22 mouse cellular contexts compared by ENCODE assay signal in the genomic region with DNA sequence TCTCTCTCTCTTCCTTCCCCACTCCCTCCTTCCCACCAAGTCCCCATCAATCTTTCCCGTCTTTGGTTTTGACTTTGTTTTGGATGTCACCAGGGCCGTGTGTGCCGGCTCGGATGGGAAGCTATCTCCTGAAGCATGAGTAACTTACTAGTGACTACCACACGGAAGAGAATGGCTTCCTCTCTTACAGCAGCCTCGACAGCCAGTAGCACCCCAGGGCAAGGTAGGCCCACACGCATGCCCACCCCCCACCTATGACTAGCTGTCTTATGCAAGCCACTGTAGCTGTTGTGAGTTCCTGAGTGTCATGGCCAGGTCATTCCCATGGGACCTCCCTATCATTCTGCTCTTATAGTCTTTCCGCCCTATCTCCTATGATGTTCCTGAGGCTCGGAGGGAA. TPM values are rescaled to one million over a fixed set of nuclear protein-coding genes. Genes with fewer than 3 reads are reported as not detected.
DNase-seq lines count a peak whose midpoint lies in the region; ATAC-seq and TF ChIP-seq lines count a peak whose summit lies in the region.
"Had no signal": no experiment of that assay in that cellular context is flagged by ENCODE, and none has a peak within 500 bp of the region (broad histone marks: within the 10 kb centered on the region; RNA-seq: fewer than 3 reads in every experiment).

No protein-coding gene starts in this region.

- no peak overlapping the region for H3K9ac ChIP-seq in midbrain, embryonic 11.5 days (ENCODE audit: low read length)
- H3K9ac ChIP-seq in midbrain, embryonic 14.5 days (replicated peaks; ENCODE audit: low read length): no peak overlapping the region
- no peak overlapping the region for H3K9ac ChIP-seq in stomach, postnatal 0 days (ENCODE audit: low read length)

- H3K79me2 ChIP-seq in myocyte (ENCODE audit: control insufficient read depth, insufficient read depth): peaks cover 2% of the 10 kb centered on the region

- no peaks in the 10 kb centered on the region for H3K9me3 ChIP-seq in midbrain, embryonic 11.5 days (ENCODE audit: control insufficient read depth, low read length)
- H3K9me3 ChIP-seq in midbrain, embryonic 14.5 days (ENCODE audit: control insufficient read depth, low read length): no peaks in the 10 kb centered on the region
- no peaks in the 10 kb centered on the region for H3K9me3 ChIP-seq in stomach, postnatal 0 days (ENCODE audit: control insufficient read depth, low read length)
- H3K9me3 ChIP-seq: G1E had no signal

- TF ChIP-seq EP300 in stomach, postnatal 0 days (optimal IDR thresholded peaks at IDR 0.05): no peak

- TF ChIP-seq CTCF in stomach, postnatal 0 days (IDR thresholded peaks at IDR 0.05; ENCODE audit: low read depth): no peak

- 95% methylated on average over 9 of the region's 9 CpGs for WGBS in midbrain, embryonic 11.5 days
- WGBS in midbrain, embryonic 14.5 days: 95% methylated on average over 9 of the region's 9 CpGs
- WGBS in stomach, postnatal 0 days: 61% methylated on average over 9 of the region's 9 CpGs

- no peaks in the 10 kb centered on the region; the same call in 1 of the 2 replicates for H3K36me3 ChIP-seq in midbrain, embryonic 11.5 days (ENCODE audit: control insufficient read depth, insufficient read depth, low read length)
- peaks cover 18% of the 10 kb centered on the region for H3K36me3 ChIP-seq in midbrain, embryonic 14.5 days (ENCODE audit: control insufficient read depth, insufficient read depth, low read length)
- peaks cover 36% of the 10 kb centered on the region for H3K36me3 ChIP-seq in myocyte (ENCODE audit: control insufficient read depth, insufficient read depth)
- no peaks in the 10 kb centered on the region for H3K36me3 ChIP-seq in stomach, postnatal 0 days (ENCODE audit: control insufficient read depth, insufficient read depth, low read length)

- H3K4me1 ChIP-seq in midbrain, embryonic 11.5 days (ENCODE audit: control insufficient read depth, insufficient read depth, low read length): no peaks in the 10 kb centered on the region
- no peaks in the 10 kb centered on the region for H3K4me1 ChIP-seq in midbrain, embryonic 14.5 days (ENCODE audit: control insufficient read depth, insufficient read depth, low read length)
- no peaks in the 10 kb centered on the region for H3K4me1 ChIP-seq in stomach, postnatal 0 days (replicated peaks; ENCODE audit: control insufficient read depth, insufficient read depth)

- peak; percentile 88 for DNase-seq in heart, adult 11 months
- no peak for DNase-seq in heart, postnatal 25 days (ENCODE audit: low spot score)
- peak; percentile 54 for DNase-seq in midbrain, embryonic 11.5 days (ENCODE audit: low spot score, missing footprints)
- no peak for DNase-seq in midbrain, embryonic 14.5 days
- no peak for DNase-seq in stomach, postnatal 0 days (ENCODE audit: low spot score)
- no peak for DNase-seq in layer of hippocampus, postnatal 14 days (ENCODE audit: low spot score in 2 of 2)
- no peak for DNase-seq in adrenal gland, postnatal 36 days
- DNase-seq: adrenal gland, adult 2 months; adrenal gland, adult 8-10 months; adrenal gland, postnatal 10 days; adrenal gland, postnatal 14 days; adrenal gland, postnatal 25 days; B cell, adult 2 months; cerebellum, adult 11 months; cerebellum, adult 11-12 months; cerebellum, adult 18-20 months had no signal

- no peak for ATAC-seq in midbrain, embryonic 11.5 days (ENCODE audit: low FRiP score)
- no peak for ATAC-seq in midbrain, embryonic 14.5 days (ENCODE audit: low FRiP score, low TSS enrichment)
- no peak for ATAC-seq in stomach, postnatal 0 days (ENCODE audit: low FRiP score, low TSS enrichment)
- ATAC-seq: activated CD4-positive, CD25-positive, alpha-beta regulatory T cell, adult 4 months; CD4-positive, CD25-positive, alpha-beta regulatory T cell, adult 4 months; Patski had no signal

- H3K4me3 ChIP-seq in midbrain, embryonic 11.5 days (ENCODE audit: low read depth, low read length): no peak overlapping the region
- H3K4me3 ChIP-seq in midbrain, embryonic 14.5 days (replicated peaks; ENCODE audit: low read depth, low read length): no peak overlapping the region
- H3K4me3 ChIP-seq in myocyte: no peak overlapping the region
- no peak overlapping the region for H3K4me3 ChIP-seq in stomach, postnatal 0 days (ENCODE audit: low read depth, low read length)

- H3ac ChIP-seq in myocyte (ENCODE audit: control insufficient read depth, insufficient read length): no peak overlapping the region

- H3K4me2 ChIP-seq in midbrain, embryonic 11.5 days: no peak overlapping the region
- no peak overlapping the region for H3K4me2 ChIP-seq in midbrain, embryonic 14.5 days (ENCODE audit: low read length)
- no peak overlapping the region for H3K4me2 ChIP-seq in myocyte (ENCODE audit: low read depth)
- H3K4me2 ChIP-seq in stomach, postnatal 0 days (replicated peaks; ENCODE audit: low read depth): no peak overlapping the region

- no peak for TF ChIP-seq POLR2A in myocyte (IDR thresholded peaks at IDR 0.05; ENCODE audit: insufficient read length, low read depth)

- intact Hi-C loops in heart, postnatal 25 days (cut with DNase I): no loop called here

- H3K27me3 ChIP-seq in midbrain, embryonic 11.5 days (ENCODE audit: control insufficient read depth, insufficient read depth, low read length): no peaks in the 10 kb centered on the region
- H3K27me3 ChIP-seq in midbrain, embryonic 14.5 days (ENCODE audit: control insufficient read depth, insufficient read depth, low read length): no peaks in the 10 kb centered on the region
- H3K27me3 ChIP-seq in myocyte (ENCODE audit: control insufficient read depth, insufficient read depth, insufficient read length): no peaks in the 10 kb centered on the region
- H3K27me3 ChIP-seq in stomach, postnatal 0 days (ENCODE audit: control insufficient read depth, insufficient read depth, low read length): no peaks in the 10 kb centered on the region
- H3K27me3 ChIP-seq: CH12.LX, Patski had no signal

- H3K27ac ChIP-seq in midbrain, embryonic 11.5 days (ENCODE audit: low read depth, low read length): no peak overlapping the region
- H3K27ac ChIP-seq in midbrain, embryonic 14.5 days (replicated peaks; ENCODE audit: low read depth, low read length): no peak overlapping the region
- H3K27ac ChIP-seq in stomach, postnatal 0 days (replicated peaks): 0 out of 2 replicates have a peak overlapping the region, but pooled peaks have one; percentile 18

TF ChIP-seq in myocyte, 11 proteins besides CTCF, POLR2A, EP300 and RAD21:
- TF ChIP-seq POLR2AphosphoS2 (IDR thresholded peaks at IDR 0.05; ENCODE audit: insufficient read length, low read depth) (peak; percentile 54), CEBPB (IDR thresholded peaks at IDR 0.05; ENCODE audit: insufficient read depth, poor library complexity, severe bottlenecking) (no peak), E2F4 (IDR thresholded peaks at IDR 0.05; ENCODE audit: insufficient read depth) (no peak), TCF12 (IDR thresholded peaks at IDR 0.05; ENCODE audit: insufficient read depth, poor library complexity, severe bottlenecking) (no peak), MAX (IDR thresholded peaks at IDR 0.05; ENCODE audit: low read depth) (no peak), USF1 (IDR thresholded peaks at IDR 0.05; ENCODE audit: low read depth) (no peak)
TF ChIP-seq in myocyte: peak in this region for 1.

RNA-seq across cellular contexts. Expression of a gene that starts 38.0 kb away (rescaled TPM):
- total RNA-seq in heart, postnatal 25 days (2021): 10 to 100 TPM; 14.4 to 15.1 TPM
- polyA plus RNA-seq in midbrain, embryonic 11.5 days (2014; fragmentation: Nextera tagmentation; extraction: Ambion mirVana): 12.8 and 12.9 TPM in 2 replicates
- 27.4 and 37.5 TPM in 2 replicates for polyA plus RNA-seq in midbrain, embryonic 14.5 days (2014; fragmentation: Nextera tagmentation; extraction: Ambion mirVana)
- 24.0 TPM for polyA plus RNA-seq in myocyte (2012; fragmentation: generic; extraction: Trizol)
- 18.9 and 19.0 TPM in 2 replicates for polyA plus RNA-seq in stomach, postnatal 0 days (2015; fragmentation: Nextera tagmentation; extraction: Ambion mirVana)
- total RNA-seq in layer of hippocampus, postnatal 14 days (2021): 10 to 100 TPM; 78.2 to 78.4 TPM
- total RNA-seq in adrenal gland, postnatal 36 days (2021): 10 to 100 TPM; 40.2 to 46.3 TPM

Comparison
In these comparisons a context has a peak if more than half of its experiments do, and no peak if none do; other contexts are left out.
1. DNase-seq: peak in heart, adult 11 months (single experiment) and midbrain, embryonic 11.5 days (single experiment); none in heart, postnatal 25 days (single experiment), midbrain, embryonic 14.5 days (single experiment), stomach, postnatal 0 days (single experiment), layer of hippocampus, postnatal 14 days (0 of 2) and adrenal gland, postnatal 36 days (0 of 2).